Mouse (Mus musculus) kidney, postnatal 0 days (tissue): Measurements from ENCODE around the gene Unc13b. TPM values are rescaled to one million over a fixed set of nuclear protein-coding genes. Genes with fewer than 3 reads are reported as not detected.
A peak's percentile ranks its signal among the peaks of the same experiment; 100 is the strongest.

Experiments
- ATAC-seq: fragments of 200-750 bp; cut with Nextera tagmentation; replicated peaks from 2 replicates; pipeline ENCODE4 v1.8.0; 2017; ENCODE audit warnings: low read depth, moderate number of reproducible peaks, moderate TSS enrichment, moderate library complexity; ENCODE audit not compliant: low FRiP score
- DNase-seq: peaks from one replicate; pipeline ENCODE4 v3.0.0-alpha.2; 2016; ENCODE audit warnings: low spot score
- H3K27ac ChIP-seq: fragments of 300-500 bp; sonication (generic); 2 replicates; pipeline ENCODE4 v1.5.1; 2014; ENCODE audit warnings: mild to moderate bottlenecking
- H3K27me3 ChIP-seq: fragments of 300-500 bp; sonication (generic); 2 replicates; pipeline ENCODE4 v1.6.1; 2014; ENCODE audit warnings: low read length, mixed read lengths; ENCODE audit not compliant: insufficient read depth
- H3K36me3 ChIP-seq: fragments of 300-500 bp; sonication (generic); 2 replicates; pipeline ENCODE4 v1.6.1; 2014; ENCODE audit warnings: low read length, mixed read lengths; ENCODE audit not compliant: insufficient read depth
- H3K4me1 ChIP-seq: fragments of 300-500 bp; sonication (generic); replicated peaks from 2 replicates; pipeline ENCODE4 v1.6.1; 2014; ENCODE audit warnings: antibody characterized with exemption, low read length, mixed read lengths; ENCODE audit not compliant: insufficient read depth
- H3K4me2 ChIP-seq: fragments of 300-500 bp; sonication (generic); 2 replicates; pipeline ENCODE4 v1.6.1; 2014; ENCODE audit warnings: mild to moderate bottlenecking, low read length, moderate library complexity, mixed read lengths
- H3K4me3 ChIP-seq: fragments of 300-500 bp; sonication (generic); replicated peaks from 2 replicates; pipeline ENCODE4 v1.5.1; 2014; ENCODE audit warnings: low read depth, low read length
- H3K9ac ChIP-seq: fragments of 300-500 bp; sonication (generic); 2 replicates; pipeline ENCODE4 v1.6.1; 2014; ENCODE audit warnings: low read depth, low read length
- H3K9me3 ChIP-seq: fragments of 300-500 bp; sonication (generic); replicated peaks from 2 replicates; pipeline ENCODE4 v1.6.1; 2016; ENCODE audit warnings: low read length, inconsistent platforms, mixed read lengths
- CTCF ChIP-seq: IDR thresholded peaks from 2 replicates; pipeline ENCODE4 v1.5.1; 2016; ENCODE audit warnings: antibody characterized with exemption, low read depth, mild to moderate bottlenecking, moderate library complexity
- WGBS: fragments of 180-500 bp; shearing (Covaris S2); extraction: QIAGEN DNeasy Blood & Tissue Kit; methylation state at CpG from one replicate; pipeline ENCODE4 v1.1.7; 2014; 5-methylcytosine and 5-hydroxymethylcytosine counted together
- polyA plus RNA-seq: library from polyadenylated mRNA; unstranded; fragments of >200 nt; fragmentation: Nextera tagmentation; extraction: Ambion mirVana; gene quantifications from 2 replicates; pipeline ENCODE4 v1.2.1, GENCODE M21; 2015

Unc13b gene
- polyA plus RNA-seq, 1 experiment from 2014 or later = 3.3 TPM

DNA sequence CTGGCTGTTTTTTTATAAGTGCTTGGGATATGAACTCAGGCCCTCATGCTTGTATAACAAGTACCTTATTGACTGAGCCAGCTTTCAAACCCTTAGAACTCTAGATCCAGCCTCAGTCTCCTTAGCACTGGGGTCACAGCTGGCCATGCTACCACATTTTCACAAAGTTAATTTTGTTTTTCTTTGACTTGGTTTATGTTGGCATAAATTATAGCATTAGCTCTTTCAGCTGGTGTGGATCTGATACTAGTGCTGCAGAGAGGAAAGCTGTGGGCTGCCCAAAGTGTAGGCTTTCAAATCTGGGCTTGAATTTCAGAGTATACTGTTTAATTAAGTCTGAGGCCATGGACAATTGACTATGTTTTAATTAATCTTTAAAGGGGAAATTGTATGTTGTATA is 16.2 kb downstream of the Unc13b start:
- ATAC-seq (no peak), DNase-seq (peak; percentile 76)
- Histone ChIP-seq H3K4me3 (no peak overlapping the region), H3K9ac (no peak overlapping the region), H3K27me3 (no peaks in the 10 kb centered on the region), H3K4me1 (no peaks in the 10 kb centered on the region), H3K36me3 (no peaks in the 10 kb centered on the region), H3K27ac (no peak overlapping the region), H3K9me3 (no peaks in the 10 kb centered on the region), H3K4me2 (no peak overlapping the region)
- no peak for TF ChIP-seq CTCF

- DNase-seq (peak; percentile 25), ATAC-seq (no peak)
- TF ChIP-seq CTCF = no peak
- no peaks in the 10 kb centered on the region for H3K4me1 ChIP-seq
- no peaks in the 10 kb centered on the region for H3K27me3 ChIP-seq
- H3K4me3 ChIP-seq = no peak overlapping the region
- WGBS = 23% methylated on average over 7 of the region's 7 CpGs
- no peak overlapping the region for H3K9ac ChIP-seq
- H3K36me3 ChIP-seq = no peaks in the 10 kb centered on the region
- H3K4me2 ChIP-seq = no peak overlapping the region
- H3K27ac ChIP-seq = no peak overlapping the region
- H3K9me3 ChIP-seq = no peaks in the 10 kb centered on the region
These were observed 19.4 kb downstream of the Unc13b start for GRCm38 (mm10) chr4:43078071-43078718.

DNA sequence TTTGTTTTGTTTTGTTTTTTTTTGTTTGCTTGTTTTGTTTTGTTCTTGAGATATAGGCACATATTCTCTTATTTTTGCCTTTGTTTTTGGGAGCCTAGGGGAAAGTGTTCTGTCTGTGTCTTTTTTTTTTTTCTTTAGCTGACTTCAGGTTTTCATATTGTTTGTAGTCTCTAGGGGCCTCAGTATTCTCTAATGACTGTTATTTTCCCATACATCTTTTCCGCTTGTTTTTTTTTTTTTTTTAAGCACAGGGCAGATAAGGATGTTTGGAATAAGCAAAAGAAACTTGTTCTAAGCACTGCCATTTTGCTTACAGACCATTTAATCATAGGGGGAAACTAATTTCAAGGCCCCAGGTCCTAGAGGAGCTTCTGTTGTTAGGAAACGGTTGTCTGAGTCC is 23.7 kb downstream of the Unc13b start:
- Histone ChIP-seq H3K9me3 (no peaks in the 10 kb centered on the region), H3K4me1 (no peaks in the 10 kb centered on the region), H3K9ac (no peak overlapping the region), H3K27ac (no peak overlapping the region), H3K4me3 (no peak overlapping the region), H3K36me3 (no peaks in the 10 kb centered on the region), H3K4me2 (no peak overlapping the region), H3K27me3 (no peaks in the 10 kb centered on the region)
- 74% methylated on average over 2 of the region's 2 CpGs for WGBS
- no peak for TF ChIP-seq CTCF
- ATAC-seq (no peak), DNase-seq (no peak)

DNA sequence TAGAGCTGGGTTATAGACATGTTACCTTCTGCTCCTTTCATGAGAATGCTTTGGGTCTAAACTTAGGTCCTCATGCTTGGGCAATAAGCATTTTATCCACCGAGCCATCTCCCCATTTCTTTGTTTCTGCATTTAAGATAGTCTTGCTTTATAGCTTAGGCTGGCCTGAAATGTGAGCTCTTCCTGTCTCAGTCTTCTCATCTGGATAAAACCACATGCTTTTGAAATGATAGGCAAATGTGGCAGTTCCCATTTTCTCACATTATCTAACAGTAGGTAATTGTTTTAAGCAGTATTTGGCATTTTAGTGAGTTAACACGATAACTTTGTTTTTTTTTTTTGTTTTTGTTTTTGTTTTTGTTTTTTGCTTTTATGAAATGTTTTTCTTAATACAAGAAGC is 31.2 kb downstream of the Unc13b start:
- H3K4me2 ChIP-seq = no peak overlapping the region
- TF ChIP-seq CTCF = no peak
- WGBS = 84% methylated on average over 2 of the region's 2 CpGs
- H3K36me3 ChIP-seq = no peaks in the 10 kb centered on the region
- H3K27me3 ChIP-seq = no peaks in the 10 kb centered on the region
- H3K9ac ChIP-seq = no peak overlapping the region
- no peak overlapping the region for H3K4me3 ChIP-seq
- DNase-seq (no peak), ATAC-seq (no peak)
- H3K27ac ChIP-seq = no peak overlapping the region
- H3K4me1 ChIP-seq = no peaks in the 10 kb centered on the region
- no peaks in the 10 kb centered on the region for H3K9me3 ChIP-seq

GRCm38 (mm10) chr4:43091183-43091582 is 32.4 kb downstream of the Unc13b start:
- H3K4me2 ChIP-seq = no peak overlapping the region
- 59% methylated on average over 4 of the region's 4 CpGs for WGBS
- H3K9me3 ChIP-seq = no peaks in the 10 kb centered on the region
- DNase-seq (peak; percentile 62), ATAC-seq (no peak)
- no peak for TF ChIP-seq CTCF
- no peaks in the 10 kb centered on the region for H3K36me3 ChIP-seq
- no peak overlapping the region for H3K9ac ChIP-seq
- no peak overlapping the region for H3K27ac ChIP-seq
- no peaks in the 10 kb centered on the region for H3K27me3 ChIP-seq
- no peaks in the 10 kb centered on the region for H3K4me1 ChIP-seq
- H3K4me3 ChIP-seq = no peak overlapping the region

DNA sequence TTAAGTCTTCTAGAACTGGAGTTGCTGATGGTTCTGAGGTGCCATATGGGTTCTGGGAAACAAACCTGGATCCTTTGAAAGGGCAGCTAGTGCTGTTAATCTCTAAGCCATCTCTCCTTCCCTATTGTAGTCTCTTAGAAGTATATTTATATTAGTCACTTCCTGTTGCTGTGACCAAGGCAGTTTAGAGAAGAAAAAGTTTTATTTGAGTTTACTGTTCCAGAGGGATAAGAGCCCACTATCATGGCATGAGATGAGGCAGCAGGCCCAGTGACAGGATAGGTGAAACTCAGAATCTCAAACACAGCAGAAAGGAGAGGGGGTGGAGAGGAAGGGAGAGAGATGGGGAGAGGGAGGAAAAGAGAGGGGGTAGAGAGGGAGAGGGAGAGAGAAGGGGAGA is 54.7 kb downstream of the Unc13b start:
- Histone ChIP-seq H3K4me3 (no peak overlapping the region), H3K9ac (no peak overlapping the region), H3K9me3 (no peaks in the 10 kb centered on the region), H3K4me2 (no peak overlapping the region), H3K4me1 (no peaks in the 10 kb centered on the region), H3K27me3 (no peaks in the 10 kb centered on the region), H3K36me3 (no peaks in the 10 kb centered on the region), H3K27ac (no peak overlapping the region)
- ATAC-seq (no peak), DNase-seq (no peak)
- TF ChIP-seq CTCF = no peak

- TF ChIP-seq CTCF = no peak
- Histone ChIP-seq H3K27me3 (no peaks in the 10 kb centered on the region), H3K9me3 (no peaks in the 10 kb centered on the region), H3K4me2 (no peak overlapping the region), H3K36me3 (no peaks in the 10 kb centered on the region), H3K4me1 (no peaks in the 10 kb centered on the region), H3K9ac (no peak overlapping the region), H3K27ac (no peak overlapping the region), H3K4me3 (no peak overlapping the region)
- ATAC-seq (no peak), DNase-seq (no peak)
- WGBS = 91% methylated on average over 2 of the region's 2 CpGs
These were observed 55.8 kb downstream of the Unc13b start for GRCm38 (mm10) chr4:43114512-43114911.
